Mouse (Mus musculus) T-cell, adult 2 months (primary cell): ENCODE results near the gene Man2b1.
"Not testable (repeated sequence)": the region's sequence is repeated elsewhere in the genome, so short reads cannot be mapped to it uniquely, and the experiment has no call there.

Experiments used
- DNase-seq: peaks from one replicate; pipeline ENCODE4 v3.0.0; 2022; ENCODE audit warnings: low spot score

Man2b1 gene

GRCm38 (mm10) chr8:85074167-85074566 is 8.9 kb upstream of the Man2b1 start:
- DNase-seq, result no peak

DNA sequence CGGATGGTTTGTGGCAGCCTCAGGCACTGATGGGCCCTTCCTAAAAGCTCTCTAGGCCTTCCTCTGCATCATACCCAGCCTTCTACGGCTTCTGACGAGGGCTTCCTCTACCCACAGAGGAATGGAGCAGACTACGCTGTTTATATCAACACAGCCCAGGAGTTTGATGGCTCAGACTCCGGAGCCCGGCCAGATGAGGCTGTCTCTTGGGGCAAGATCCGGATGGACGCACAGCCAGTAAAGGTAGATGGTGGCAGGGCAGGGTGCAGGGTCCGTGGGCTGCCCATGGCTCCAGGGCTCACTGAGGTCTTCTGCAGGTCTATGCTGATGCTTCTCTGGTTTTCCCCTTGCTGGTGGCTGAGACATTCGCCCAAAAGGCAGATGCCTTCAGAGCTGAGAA is 8.5 kb upstream of the Man2b1 start:
- DNase-seq, result no peak

DNA sequence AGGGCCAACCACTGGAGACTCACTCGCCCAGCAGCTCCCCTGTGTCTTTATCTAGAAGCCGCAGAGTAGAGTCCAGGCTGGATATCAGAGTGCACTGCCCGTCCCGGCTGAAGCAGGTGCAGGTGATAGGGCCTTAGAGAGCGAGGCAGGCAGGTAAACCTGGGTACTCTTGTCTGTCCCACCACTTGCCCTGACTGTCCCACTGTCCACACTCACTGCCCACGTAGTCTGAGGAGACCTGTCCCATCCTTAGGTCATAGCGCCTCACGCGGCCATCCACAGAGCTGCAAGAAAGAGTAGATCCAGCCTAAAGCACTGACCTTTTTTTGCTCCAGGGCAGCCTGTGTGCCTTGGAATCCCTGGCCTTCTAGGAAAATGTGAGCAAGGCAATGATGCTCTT is 7.1 kb upstream of the Man2b1 start:
- DNase-seq, result no peak

DNA sequence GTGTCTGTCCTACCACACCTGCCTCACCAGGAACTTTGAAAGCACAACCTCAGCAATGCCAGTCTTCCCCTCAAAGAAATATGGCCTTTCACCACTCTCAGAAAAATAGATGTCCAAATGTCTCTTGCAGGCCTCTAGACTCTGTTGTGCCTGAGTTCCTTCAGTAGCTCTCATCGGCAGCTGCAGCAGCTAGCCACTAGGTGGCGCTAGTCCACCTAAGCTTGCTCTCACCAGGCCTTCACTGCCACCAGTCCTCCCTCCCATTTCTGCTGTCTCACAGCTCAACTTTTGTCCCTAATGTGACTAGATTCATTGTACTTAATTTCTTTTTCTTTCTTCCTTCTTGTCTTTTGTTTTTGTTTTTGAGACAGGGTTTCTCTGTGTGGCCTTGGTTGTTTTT is 6.1 kb upstream of the Man2b1 start:
- peak; percentile 77 for DNase-seq

DNA sequence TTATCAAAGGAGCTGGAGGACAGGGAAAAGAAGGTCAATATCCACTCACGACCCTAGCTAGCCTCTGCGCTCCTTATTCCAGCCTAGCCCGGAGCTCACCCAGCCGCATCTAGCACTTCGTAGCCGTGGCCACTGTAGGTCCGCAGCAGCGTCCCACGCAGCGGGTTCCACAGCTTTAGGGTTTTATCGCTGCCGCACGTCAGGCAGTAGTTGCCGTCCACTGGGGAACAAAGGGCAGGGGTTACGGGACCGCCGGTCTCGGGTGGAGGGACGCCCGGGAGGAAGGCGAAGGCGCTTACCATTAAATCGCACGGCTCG is 2.9 kb upstream of the Man2b1 start:
- no peak for DNase-seq

- peak; percentile 59 for DNase-seq
Observed at GRCm38 (mm10) chr8:85080532-85081215, 2.4 kb upstream of the Man2b1 start, which contains the start of gene Wdr83os. Wdr83os (plus strand) TSS chr8:85080740.

DNA sequence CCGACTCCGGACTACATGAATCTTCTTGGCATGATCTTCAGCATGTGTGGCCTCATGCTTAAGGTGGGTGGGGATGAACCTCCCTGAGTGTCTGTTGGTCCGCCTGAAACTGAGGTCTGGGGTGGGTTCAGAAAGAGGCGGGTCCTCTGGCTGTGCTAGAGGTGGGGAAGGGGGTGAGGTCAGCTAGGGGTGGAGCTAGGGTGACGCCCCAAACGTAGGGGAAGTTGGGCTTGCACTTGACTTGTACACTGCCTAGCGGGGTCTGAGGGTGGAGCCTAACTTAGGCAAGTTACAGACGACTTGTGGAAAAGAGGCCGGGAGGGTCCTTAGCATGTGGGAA is 1.9 kb upstream of the Man2b1 start, which contains the start of gene Wdr83:
Gene Wdr83, minus strand, starts transcription at position 91 of the 340 bp plus-strand sequence.
- DNase-seq, result peak; percentile 60

DNA sequence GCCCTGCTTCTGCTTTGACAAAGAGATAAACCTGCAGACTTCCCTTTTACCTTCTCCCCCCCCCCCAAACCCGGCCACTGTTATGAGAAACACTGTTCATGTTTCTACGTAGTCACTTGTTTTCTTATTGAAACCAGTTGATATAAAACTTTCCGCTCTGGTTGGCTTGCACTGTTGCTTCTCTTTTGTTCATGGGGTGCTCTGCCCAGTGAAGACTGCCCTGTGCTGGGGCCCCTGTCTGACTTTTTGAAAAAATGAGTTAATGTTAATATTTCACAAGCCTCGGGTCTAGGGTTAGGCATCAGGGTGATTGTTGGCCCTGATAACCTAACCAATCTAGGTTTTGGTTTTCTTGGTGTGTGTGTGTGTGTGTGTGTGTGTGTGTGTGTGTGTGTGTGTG is 901 bp upstream of the Man2b1 start:
- DNase-seq, result not testable (repeated sequence)

- DNase-seq, result no peak
Observed at GRCm38 (mm10) chr8:85084633-85085032, 1.6 kb downstream of the Man2b1 start.

DNA sequence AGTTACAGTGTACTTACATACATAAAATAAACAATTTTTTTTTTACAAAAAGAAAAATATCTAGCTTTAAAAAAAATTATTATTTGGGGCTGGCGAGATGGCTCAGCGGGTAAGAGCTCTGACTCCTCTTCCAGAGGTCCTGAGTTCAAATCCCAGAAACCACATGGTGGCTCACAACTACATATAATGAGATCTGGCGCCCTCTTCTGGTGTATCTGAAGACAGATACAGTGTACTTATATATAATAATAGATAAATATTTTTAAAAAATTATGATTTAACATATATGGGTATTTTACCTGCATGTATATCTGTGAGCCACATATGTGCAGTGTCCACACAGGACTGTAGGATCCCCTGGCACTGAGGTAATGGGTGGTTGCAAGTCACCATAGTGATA is 3.2 kb downstream of the Man2b1 start:
- no peak for DNase-seq

- no peak for DNase-seq
Observed at GRCm38 (mm10) chr8:85088771-85089170, 5.7 kb downstream of the Man2b1 start.

- DNase-seq, result no peak
Observed at GRCm38 (mm10) chr8:85090856-85091255, 7.8 kb downstream of the Man2b1 start.

DNA sequence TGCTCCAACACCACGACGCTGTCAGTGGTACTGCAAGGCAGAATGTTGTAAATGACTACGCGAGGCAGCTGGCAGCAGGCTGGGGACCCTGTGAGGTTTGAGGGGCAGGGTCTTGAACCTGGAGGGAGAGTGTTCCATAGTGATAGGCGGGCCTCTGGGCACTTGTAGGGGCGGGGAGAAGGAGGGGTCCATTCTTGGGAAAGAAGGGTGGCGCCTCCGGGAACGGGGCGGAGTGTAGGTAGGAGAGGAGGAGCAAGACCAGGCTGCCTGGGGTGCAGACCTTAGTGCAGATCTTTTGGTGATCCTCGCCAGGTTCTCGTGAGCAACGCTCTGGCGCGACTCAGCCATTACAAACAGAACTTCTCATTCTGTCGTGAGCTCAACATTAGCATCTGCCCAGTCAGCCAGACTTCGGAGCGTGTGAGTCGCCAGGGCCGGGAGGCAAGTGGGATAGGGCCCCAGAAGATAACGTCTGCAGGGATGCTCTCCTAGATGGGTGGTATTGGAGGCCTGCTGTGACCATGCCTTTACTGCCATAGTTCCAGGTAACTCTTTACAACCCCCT is 8.5 kb downstream of the Man2b1 start:
- no peak for DNase-seq

DNA sequence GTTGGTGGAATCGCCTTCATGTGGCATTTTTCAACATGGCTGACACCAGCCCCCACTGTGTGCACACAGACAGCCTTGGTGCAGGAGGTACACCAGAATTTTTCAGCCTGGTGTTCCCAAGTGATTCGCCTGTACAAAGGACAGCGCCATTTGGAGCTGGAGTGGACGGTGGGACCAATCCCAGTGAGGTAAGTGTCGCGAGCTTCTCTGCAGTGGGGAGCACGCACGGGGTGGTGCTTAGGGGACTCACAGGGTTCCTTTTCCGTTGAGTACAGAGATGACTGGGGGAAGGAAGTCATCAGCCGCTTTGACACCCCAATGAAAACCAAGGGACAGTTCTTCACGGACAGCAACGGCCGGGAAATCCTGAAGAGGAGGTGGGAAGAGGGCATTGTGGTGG is 12.0 kb downstream of the Man2b1 start:
- DNase-seq, result no peak

- no peak for DNase-seq
Observed at GRCm38 (mm10) chr8:85095566-85095965, 12.5 kb downstream of the Man2b1 start.

GRCm38 (mm10) chr8:85096196-85096595 is 13.1 kb downstream of the Man2b1 start:
- DNase-seq, result no peak

DNA sequence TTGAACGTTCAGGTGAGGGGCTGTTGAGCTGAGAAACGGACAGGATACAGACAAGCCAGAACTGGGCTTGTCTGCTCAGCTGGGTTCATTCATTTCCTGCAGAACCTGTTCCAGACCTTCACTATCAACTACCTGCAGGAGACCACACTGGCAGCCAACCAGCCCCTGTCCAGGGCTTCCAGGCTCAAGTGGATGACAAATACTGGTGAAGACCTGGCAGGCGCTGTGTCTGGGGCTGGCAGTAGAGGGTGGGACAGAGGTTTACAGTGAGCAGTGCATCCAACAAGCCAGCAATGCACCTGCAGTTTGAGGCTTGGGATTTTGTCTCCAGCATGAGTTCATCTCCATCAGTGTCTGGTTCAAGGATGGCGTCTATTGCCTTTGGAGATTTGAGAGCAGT is 13.8 kb downstream of the Man2b1 start:
- no peak for DNase-seq

DNA sequence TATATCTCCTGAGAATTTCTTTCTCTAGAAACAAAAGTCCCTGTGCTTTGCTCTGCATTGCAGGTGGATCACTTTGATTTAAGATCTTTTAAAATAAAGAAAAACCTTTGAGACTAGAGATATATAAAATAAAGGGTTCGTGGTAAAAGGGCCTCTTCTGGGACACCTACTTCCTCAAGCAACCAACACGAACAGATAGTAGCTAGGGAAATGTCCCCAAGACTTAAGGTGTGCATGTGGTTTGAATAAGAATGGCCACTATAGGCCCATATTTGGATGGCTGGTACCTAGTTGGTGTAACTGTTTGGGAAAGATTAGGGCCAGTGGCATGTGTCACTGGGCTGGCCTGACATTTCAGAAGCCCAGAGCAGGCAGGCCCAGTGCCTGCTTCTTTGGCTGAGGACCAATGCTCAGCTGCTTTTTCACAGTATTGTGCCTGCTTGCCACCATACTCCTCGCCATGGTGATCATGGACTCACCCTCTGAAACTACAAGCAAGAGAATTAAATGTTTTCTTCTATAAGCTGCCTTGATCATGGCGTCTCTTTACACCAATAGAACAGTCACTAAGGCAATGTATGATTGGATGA is 17.1 kb downstream of the Man2b1 start:
- no peak for DNase-seq

DNA sequence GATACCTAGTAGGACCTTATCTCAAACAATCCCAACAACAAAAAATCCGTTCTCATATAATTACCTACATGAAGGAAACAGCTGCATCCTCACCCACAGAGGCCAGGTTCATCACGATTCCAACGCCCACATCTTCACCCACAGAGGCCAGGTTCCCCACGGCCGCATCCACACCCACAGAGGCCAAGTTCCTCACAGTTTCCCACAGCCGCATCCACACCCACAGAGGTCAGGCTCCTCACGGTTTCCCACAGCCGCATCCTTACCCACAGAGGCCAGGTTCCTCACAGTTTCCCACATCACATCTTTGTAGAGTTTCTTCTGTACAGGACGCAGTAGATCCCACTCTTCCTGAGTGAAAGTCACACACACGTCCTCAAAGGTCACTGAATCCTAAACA is 30.2 kb downstream of the Man2b1 start:
- DNase-seq, result no peak

GRCm38 (mm10) chr8:85115501-85115900 is 32.4 kb downstream of the Man2b1 start:
- no peak for DNase-seq

GRCm38 (mm10) chr8:85116984-85117383 is 33.9 kb downstream of the Man2b1 start:
- DNase-seq, result no peak

- DNase-seq, result peak; percentile 36
Observed at GRCm38 (mm10) chr8:85119052-85119981, 36.2 kb downstream of the Man2b1 start.

GRCm38 (mm10) chr8:85120251-85120650 is 37.2 kb downstream of the Man2b1 start:
- not testable (repeated sequence) for DNase-seq
